Mouse (Mus musculus) c-Kit-positive CD71-positive TER-119-negative erythroid progenitor cells, embryonic 14.5 days (primary cell): ENCODE data around the gene Olfr273.
"Not testable (repeated sequence)": the region's sequence is repeated elsewhere in the genome, so short reads cannot be mapped to it uniquely, and the experiment has no call there.

Experiments used
- DNase-seq: peaks from one replicate; pipeline ENCODE4 v3.0.0-alpha.2; 2013; ENCODE audit warnings: low read depth

Olfr273 gene

GRCm38 (mm10) chr4:52859136-52859535, at the start of gene Olfr273:
Olfr273 (minus strand) TSS chr4:52859236.
- no peak for DNase-seq

GRCm38 (mm10) chr4:52864156-52864555, 5.1 kb upstream of the Olfr273 start:
- no peak for DNase-seq

- DNase-seq, result no peak
These were observed 9.4 kb downstream of the Olfr273 start for GRCm38 (mm10) chr4:52849672-52850071.

GRCm38 (mm10) chr4:52849039-52849635, 9.9 kb downstream of the Olfr273 start:
- DNase-seq, result no peak

GRCm38 (mm10) chr4:52845411-52845810, 13.6 kb downstream of the Olfr273 start:
- DNase-seq, result not testable (repeated sequence)

GRCm38 (mm10) chr4:52821375-52821774, 37.7 kb downstream of the Olfr273 start:
- DNase-seq, result no peak

GRCm38 (mm10) chr4:52814304-52814703, 44.7 kb downstream of the Olfr273 start, which contains the start of gene Olfr275:
Olfr275 (plus strand) TSS chr4:52814604.
- DNase-seq, result no peak

GRCm38 (mm10) chr4:52811871-52812270, 47.2 kb downstream of the Olfr273 start:
- no peak for DNase-seq
